Mouse (Mus musculus): ENCODE results near the gene Gm39653.
A peak's percentile ranks its signal among the peaks of the same experiment; 100 is the strongest.
"Not testable (repeated sequence)": the region's sequence is repeated elsewhere in the genome, so short reads cannot be mapped to it uniquely, and the experiment has no call there.

Gene Gm39653

DNA sequence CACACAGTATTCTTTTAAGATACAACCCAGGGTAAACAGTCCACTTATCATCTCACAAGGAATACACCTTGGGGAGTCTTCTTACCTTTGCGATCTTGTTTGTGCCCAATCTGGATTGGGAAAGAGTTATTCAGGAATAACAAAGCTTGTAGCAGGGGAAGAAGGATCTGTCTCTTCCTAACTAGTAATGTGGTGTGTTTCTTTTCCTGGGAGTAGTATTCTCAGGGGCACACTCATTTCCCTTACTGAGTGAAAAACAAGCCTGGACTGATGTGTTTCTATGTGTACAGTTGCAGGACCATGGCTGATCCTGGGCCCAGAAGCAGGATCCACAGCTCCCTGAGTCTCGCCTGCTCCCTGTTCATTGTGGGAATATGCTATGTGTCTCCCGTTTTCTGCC, at the start of gene Gm39653:
Gene Gm39653, plus strand, starts transcription at position 301 of the 400 bp plus-strand sequence.
- no peak for DNase-seq (ENCODE audit: low spot score in 2 of 2)

DNA sequence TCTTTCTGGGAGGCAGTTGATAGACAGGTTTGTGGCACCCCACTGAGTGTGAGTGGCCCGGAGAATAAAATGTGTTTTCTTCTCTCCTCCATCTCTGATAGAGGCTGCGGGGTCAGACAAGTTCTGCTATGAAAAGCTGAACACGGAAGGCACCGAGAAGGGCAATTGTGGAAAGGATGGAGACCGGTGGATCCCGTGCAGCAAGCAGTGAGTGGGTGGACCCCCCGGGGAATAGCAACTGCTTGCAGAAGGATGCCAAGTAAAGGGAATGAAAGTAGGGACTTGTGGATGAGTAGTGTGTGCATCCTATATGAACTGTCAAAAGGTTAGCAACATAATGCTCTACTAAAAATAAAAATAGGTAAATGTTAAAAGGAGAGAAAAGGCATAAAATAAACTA, 49.3 kb upstream of the Gm39653 start:
- DNase-seq (ENCODE audit: low spot score in 2 of 2) = no peak

DNA sequence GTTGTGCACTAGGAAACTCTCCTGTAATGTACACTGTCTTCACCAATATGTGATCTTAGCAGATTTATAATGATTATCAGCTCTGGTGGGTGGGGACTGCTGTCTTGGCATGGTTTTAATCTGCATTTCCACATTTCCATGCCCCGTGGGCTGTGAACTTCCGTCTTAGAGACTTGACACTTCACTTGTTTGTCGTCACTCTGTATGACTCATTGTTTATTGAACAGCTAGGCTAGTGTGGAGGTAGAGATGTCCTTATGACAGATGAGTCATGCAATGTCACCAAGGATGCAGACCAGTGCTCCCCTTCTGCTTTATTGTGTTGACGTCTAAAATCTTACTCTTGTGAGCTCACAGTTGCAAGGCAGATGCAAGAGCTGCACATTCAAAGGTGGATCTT, 48.7 kb upstream of the Gm39653 start:
- no peak for DNase-seq (ENCODE audit: low spot score in 2 of 2)

DNA sequence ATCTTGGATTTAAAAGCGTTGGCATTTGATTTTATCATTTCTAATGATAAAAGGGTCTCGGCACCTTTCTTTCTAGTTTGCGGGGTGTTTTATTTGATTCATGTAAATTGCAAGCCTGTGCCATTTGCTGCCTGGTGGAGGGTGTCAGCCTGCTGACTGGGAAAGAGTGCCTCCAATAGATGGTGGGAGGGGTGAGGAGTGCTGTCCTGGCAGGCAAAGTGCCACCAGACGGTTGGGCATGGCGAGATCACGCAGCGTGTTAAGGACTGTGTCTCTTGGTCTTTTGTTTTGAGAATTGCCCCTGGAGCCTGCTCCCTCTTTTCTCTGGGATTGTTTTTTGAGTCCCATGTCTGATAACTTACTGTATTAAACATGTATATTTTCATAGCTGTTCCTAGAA, 43.5 kb upstream of the Gm39653 start:
- no peak for DNase-seq (ENCODE audit: low spot score in 2 of 2)

DNA sequence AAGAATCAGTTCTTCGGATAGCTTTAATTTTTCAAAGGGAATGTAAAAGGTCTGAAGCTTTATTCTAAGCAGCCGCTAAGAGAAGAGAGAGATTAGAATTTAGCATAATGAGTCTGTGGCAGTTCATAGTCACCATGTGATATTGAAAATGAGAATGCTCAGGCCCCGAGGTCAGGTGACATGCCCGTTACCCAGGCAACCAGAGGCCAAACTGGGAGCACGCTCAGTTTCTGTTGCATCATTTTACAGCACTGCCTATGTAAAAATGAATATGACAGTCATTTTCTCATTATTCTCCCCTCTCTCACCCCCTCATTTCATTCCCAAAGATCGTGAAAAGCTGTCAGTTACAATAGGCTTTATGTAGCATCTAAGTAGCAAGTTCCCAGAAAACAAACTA, 42.3 kb upstream of the Gm39653 start:
- peak; percentile 18 to 27 for DNase-seq (ENCODE audit: low spot score in 2 of 2)

DNA sequence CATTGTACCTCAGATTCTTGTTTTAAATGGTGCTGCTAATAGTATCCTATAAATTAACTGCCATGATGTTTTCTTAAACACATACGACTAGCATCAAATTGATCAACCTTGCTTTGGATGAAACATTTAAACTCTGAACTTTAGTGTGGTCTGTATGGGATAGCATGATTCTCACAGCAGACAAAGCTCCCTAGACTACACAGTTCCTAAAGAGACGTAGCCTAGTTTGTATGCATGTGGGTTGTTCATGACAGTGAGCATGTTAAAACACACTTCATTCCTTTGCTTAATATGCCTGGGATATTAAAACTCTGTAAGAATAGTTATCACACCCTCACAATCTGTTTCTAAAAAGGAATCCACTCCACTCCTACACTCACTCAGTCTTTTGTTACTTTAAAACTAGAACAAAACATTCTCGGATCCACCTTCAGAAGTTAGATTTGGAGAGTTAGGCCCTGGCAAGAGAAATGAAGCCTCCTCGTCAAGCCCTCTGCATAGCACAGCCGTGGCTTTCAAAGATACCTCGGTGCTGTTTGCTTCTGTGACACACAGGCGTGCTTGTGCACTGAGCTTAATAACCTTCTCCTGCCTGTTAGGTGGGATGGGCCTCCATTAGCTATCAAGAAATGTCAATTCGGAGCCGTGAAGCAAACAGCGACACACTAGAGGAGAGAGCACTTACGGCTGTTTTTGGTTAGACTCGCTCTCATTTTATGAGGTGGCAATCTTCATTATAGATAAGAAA, 41.7 kb upstream of the Gm39653 start:
- DNase-seq (ENCODE audit: low spot score in 2 of 2) = no peak

DNA sequence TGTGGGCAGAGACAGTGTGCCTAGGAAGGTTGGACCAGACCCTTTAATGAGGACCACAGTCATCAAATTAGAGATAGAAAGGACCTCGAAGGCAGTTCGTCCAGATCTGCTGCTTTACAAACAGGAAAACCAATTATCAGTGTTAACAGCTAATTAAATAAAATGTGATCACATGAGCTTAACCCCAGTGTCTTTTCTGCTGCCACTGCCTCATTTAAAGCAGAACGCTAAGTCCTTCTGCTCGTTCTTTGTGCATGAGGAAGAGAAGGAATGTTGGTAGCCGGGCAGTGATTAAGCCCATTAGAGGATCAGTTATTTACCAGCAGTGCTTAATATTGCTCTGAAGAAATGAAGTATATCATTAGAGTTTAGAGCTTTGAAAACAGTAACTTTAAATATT, 39.0 kb upstream of the Gm39653 start:
- DNase-seq (ENCODE audit: low spot score in 2 of 2) = no peak

DNA sequence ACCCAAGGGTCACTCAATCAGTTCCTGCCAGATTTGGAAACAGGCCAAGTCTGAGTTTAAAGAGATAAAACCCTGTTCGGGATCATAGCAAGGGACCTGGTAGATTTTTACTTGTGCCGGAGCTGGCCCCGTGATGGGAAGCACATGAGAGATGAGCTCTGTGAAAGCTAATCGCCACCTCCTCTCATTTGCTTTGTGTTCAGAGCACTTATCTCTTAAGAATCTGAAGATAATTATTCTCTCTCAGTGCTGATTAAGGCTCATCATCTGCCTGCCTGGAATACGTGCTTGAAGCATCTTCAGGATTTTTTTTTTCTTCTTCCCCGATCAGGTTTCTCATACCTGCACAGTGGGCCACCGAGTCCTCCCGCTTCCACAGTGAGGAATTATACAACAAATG, 36.6 kb upstream of the Gm39653 start:
- no peak for DNase-seq (ENCODE audit: low spot score in 2 of 2)

DNA sequence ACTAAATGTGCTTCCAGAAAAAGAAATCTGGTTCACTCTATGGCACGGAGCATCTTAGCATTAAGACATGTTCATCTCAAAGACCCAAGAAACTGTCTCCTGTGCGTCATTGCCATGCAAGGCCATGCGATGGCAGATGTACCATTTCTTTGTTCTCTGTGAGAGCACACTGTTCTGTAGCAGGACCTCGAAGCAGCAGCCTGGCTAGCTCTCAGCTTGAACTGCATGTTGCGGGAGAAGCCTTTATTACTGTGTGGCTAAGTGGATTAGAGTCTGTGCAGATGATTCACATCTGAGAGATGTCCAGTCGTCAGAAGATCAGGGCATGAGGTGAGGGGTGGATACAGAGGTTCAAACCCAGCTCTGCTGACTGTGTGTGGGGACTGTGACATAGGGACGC, 28.9 kb upstream of the Gm39653 start:
- DNase-seq (ENCODE audit: low spot score in 2 of 2) = no peak

DNA sequence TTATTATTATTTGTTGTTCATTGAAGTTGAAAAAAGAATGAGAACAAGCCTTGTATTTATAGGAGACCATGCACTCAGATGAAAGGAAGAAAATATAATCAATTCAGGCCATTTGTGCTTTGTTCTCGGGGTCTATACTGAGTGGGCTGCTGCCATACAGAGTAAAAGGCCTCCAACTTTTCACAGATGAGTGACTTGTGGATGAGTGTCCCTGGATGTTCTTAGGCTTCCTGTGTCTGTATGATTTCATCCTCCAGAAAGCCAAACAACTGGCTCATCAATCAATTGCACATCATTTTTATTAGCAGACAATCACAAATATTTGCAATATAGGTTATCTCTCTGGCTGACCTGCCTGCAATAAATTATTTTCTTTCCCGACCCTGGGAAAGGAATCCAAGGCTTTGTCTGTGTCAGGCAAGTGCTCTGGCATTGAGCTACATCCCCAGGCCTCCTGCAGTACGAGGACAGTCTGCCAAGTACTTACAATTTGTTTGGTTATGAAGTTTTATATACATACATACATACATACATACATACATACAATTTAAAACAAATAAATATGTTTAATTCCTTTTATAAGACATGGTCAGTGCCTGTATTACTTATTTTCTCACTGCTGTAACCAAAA, 11.8 kb upstream of the Gm39653 start:
- no peak for DNase-seq (ENCODE audit: low spot score in 2 of 2)

DNA sequence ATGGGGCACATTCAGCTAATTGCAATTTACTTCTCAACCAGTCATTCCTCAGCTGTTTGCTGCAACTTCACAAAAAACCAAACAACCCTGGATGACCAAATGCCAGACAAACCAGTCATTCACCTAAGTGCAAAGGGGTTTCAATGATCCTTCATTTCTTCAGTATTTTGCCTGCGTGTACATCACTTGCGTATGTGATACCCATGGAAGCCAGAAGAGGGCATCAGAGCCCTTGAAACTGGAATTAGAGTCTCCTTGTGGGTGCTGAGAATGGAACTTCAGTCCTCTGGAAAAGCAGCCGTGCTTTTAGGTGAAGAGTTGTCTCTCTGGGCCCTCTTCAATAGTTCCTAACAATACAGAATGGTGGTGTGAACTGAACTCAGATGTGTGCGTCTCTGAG, 6.2 kb upstream of the Gm39653 start:
- DNase-seq (ENCODE audit: low spot score in 2 of 2) = no peak

DNA sequence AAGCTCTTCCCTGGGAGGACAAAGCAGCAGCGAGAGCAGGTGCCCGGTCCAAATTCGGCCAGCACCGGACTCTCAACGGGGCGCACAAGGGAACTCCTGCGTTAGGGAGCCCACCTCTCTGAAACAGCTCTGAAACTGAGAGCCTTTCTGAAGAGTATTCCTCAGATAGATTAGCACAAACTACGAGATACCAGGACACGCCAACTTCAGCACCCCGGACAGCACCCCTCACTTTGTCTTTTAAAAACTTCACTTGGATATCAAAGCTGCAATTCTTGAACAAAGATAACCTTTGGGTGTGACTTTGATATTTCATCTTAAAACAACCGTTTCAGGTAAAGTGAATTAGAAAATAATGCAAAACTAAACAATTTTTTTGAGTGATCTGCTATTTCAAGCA, 1.2 kb upstream of the Gm39653 start:
- no peak for DNase-seq (ENCODE audit: low spot score in 2 of 2)

DNA sequence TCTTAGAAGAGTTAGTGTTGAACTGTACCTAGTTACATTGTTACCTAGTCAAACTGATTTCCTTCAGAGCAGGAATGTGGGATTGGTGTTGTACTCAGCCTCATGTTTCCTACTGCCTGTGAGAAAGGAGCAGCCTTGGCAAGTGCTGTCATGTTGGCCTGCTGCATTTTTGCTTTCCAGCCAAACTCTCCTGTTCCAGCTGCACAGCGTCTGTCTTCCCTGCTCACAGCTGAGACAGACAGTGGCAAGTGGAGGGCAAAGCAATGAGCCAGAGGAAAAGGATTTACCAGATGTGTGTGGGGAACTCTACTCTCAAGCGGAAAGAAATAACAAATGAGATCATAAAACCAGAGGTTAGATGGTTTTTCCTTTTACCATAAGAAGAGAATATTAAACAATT, 12.4 kb downstream of the Gm39653 start:
- DNase-seq (ENCODE audit: low spot score in 2 of 2) = no peak

DNA sequence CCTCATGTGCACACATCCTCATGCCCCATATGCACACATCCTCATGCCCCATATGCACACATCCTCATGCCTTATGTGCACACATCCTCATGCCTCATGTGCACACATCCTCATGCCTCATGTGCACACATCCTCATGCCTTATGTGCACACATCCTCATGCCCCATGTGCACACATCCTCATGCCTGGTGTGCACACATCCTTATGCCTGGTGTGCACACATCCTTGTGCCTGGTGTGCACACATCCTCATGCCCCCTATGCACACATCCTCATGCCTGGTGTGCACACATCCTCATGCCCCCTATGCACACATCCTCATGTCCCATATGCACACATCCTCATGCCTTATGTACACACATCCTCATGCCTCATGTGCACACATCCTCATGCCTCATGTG, 14.6 kb downstream of the Gm39653 start:
- not testable (repeated sequence) for DNase-seq (ENCODE audit: low spot score in 2 of 2)

DNA sequence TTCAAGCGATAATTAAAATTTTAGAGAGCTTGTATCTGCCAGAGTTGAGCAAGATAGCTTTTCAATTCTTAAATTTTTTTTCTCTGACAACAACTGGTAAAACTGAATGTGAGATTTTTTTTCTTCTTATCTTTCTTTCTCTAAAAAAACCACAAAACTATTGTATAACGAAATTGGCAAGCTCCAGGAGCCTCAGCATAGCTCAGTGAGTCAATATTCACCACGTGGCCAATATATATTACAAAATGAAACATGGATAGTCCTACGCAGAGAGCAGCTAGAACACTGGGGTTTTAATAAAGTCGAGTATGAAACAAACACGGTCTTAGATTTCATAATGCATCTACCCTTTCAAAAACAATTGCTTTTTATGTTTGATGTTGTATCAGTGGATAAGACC, 24.2 kb downstream of the Gm39653 start:
- no peak for DNase-seq (ENCODE audit: low spot score in 2 of 2)

DNA sequence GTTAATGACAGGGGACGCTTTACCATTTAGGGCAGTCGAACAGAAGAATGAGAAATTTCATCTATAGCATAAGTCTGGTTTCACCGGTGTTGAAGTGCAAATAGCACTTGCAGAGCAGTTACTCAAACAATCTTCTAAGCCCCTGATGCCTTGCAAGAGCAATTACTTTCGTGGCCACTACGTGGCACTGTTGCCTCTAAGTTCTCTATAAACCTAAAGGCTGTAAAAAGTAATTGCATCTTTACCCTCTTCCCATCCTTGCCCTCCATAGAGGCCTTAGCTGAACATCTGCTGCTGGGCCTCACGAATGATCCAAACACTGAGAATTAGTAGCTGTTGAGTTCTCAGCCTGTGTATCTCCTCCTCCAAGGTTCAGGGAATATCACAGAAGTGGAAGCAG, 42.2 kb downstream of the Gm39653 start:
- DNase-seq (ENCODE audit: low spot score in 2 of 2) = peak; percentile 14 to 58

DNA sequence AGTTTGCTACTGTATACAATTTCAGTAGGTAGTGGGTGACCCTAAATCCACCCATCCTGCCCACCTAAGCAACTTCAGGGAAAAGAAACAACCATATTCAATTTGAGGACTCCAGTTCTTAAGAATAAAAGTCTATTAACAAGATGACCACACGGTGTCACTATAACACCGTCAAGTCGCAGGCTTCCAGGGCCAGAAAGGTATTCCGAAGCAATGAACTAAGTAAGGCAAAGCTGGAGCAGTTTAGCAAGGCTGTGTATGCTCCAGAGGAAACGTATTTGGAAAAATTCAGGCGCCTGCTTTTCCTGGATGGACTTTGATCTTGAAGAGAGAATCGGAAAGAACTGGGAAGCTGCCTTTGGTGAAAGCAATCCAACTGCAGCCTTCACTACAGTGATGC, 43.8 kb downstream of the Gm39653 start:
- peak in 1 of 2 experiments; percentile 28 for DNase-seq (ENCODE audit: low spot score in 2 of 2)

DNA sequence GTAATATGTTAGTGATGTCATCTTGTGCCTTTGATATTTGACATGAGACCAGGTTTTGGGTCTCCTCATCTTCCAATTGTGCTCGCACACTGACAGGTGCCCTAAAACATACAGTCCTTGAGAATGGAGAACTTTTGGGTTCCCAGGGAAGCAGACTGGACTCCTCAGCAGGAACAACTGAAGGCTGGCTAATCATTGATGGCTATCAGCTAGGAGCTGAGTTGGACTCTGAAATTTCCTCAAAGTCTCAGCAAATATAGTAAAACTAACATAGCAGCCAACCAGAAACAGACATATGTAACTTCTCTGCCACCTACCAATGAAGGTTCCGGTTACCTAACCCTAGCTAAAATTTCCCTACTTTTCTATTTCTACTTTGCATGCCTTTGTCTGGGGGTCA, 50.3 kb downstream of the Gm39653 start:
- no peak for DNase-seq (ENCODE audit: low spot score in 2 of 2)

DNA sequence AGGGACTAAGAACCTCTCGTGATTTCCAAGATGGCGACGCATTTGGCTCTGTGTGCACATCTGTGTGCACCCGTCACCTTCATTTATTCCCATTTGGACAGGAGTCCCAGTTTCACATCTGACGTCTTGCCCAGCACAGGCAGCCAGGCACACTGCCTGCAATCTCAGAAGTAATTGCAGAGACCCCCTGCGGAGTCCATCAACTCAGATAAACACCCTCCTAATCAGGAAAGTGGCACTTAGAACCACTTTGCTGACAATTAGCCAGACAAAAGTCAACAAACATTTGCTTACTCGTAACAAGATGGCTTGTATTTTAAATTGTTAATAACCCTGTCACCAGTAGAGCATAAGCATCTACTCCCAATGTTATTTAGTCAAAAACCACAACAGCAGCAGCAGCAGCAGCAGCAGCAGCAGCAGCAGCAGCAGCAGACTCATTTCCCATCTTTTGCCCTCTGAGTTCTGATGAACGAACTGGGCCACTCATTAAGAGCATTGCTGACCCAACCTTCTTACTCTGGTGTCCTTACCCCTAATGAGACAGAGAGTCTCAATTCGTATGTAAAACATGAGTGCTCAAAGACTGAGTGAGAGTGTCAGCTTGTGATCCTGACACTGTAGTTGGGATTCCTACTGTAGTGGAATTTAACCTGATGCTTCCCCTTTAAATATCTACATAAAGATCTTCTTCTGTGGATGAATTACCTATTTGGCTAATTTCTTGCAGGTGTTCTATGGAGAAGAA, 51.6 kb downstream of the Gm39653 start:
- no peak for DNase-seq (ENCODE audit: low spot score in 2 of 2)

DNA sequence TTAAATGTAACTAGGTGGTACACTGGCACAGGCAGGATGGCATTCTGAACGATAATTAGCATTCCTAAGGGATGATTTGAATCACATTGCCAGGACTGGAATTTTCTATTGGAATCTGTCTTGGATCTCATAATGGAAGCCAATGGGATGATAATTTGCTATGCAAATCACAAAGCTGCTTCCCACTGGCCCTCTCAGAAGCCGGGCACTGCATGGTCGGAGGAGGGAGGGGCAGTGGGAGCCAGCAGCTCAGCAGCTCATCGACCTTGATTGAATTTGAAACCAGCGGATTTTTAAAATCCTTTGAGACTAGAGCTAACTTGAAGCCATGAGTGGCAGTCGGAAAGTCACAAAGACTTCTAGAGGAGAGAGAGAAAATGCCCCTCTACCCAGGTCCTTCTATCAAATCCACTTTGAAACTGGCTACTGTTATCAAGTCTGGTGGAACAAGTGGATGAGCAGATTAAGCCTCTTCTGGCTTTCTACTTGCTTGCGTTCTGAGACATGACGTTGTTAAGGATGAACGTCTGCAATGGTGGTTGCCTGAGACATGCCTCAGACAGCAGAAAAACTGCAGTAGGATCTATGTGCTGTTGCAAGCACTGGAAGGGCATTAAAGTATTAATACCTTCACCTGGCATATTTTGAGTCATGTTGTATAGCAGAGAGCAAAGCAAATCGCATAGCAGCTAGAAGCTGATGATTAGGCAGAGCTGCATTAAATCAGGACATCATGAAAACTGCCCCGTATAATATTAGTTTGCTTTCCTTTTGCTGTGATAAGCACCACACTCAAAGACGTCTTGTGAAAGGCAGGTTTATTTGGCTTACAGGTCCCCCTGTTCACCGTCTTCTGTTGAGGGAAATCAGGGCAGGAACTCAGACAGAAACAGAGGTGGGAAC, 52.4 kb downstream of the Gm39653 start:
- DNase-seq (ENCODE audit: low spot score in 2 of 2) = no peak

DNA sequence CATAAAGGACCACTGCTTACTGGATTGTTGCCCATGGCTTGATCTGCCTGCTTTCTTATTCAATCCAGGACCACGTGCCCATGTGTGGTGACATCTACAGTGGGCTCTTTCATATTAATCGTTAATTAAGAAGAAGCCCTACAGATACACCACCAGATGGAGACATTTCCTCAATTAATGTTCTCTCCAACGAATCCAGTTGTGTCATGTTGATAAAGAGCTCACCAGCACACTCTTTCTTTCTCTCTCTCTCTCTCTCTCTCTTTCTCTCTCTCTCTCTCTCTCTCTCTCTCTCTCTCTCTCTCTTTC, 53.0 kb downstream of the Gm39653 start:
- DNase-seq (ENCODE audit: low spot score in 2 of 2) = no peak
